Mouse (Mus musculus): ENCODE measurements around the gene Mtmr6.

DNA sequence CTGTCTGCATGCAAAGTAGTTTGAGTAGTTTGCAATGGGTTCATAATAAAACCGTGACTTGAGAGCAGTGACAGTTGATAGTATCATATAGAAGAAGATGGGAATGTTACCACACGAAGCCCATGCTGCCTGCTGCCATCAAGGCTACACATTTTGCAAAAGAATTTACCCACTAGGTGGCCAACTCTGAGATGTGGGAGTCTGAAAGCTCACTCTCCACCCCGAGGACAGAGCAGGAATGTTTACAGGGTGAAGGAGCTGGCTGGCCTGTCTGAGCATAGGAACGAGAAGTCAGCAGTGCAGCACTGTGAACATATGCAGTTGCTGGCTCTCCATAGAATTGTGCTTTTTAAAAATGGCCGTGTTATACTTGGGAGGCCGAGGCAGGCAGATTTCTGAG lies 43.1 kb downstream of the Mtmr6 start:
- TF ChIP-seq CTCF (IDR thresholded peaks at IDR 0.05; ENCODE audit: low read depth, low read length) (no peak), POLR2A (IDR thresholded peaks at IDR 0.05; ENCODE audit: insufficient read depth, low read length) (no peak), EP300 (IDR thresholded peaks at IDR 0.05; ENCODE audit: insufficient read depth, low read depth, low read length) (no peak)
